Mouse (Mus musculus): ENCODE measurements around the gene Gcc1. TPM values are rescaled to one million over a fixed set of nuclear protein-coding genes. Genes with fewer than 3 reads are reported as not detected.

Gcc1 gene
- polyA plus RNA-seq, 1 experiment from 2014 or later, result 8.8 TPM

DNA sequence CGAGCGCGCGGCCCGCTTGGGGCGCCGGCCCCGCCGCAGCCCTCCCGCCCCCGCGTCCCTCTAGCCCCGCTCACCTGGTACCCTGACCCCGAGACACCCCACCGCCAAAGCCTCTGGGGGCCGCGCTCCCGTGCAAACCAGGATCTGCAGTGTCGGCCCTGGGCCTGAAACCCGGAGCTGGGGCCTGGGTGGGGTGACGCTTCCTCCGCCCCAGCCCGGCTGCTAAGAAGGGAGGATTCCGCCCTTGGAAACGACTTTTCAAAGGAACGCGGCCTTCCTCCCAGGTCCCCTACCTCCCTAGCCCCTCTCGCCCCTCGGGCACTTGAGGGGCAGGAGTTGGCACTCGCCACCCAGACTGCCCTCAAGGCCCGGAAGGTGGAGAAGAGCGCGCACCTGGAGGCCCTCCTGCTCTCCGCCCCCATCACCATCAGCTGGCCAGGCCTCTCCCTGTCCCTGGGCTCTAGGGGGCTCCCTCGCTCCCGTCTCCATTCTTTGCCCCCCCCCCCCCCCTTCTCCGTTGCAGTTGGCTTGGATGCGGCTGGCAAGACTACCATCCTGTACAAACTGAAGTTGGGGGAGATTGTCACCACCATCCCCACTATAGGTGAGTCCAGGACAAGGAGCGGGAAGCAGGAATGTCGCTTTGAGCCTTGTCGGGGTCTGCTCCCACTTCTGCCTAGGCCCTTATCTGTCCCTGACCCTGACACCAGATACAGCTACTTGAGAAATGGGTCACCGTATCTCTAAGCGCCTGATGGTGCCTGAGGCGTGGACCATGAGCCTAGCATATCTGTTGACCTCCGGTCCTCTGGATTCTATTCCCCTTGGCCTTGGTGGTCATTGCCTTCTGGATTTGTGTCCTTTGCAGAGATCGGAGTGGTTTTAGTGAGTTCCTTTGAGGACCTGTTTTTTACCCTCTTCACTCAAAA is 4.2 kb downstream of the Gcc1 start:
- peak overlapping the region; percentile 60 for H3K27ac ChIP-seq (ENCODE audit: low read depth, low read length)
- peak overlapping the region; percentile 72 for H3K4me2 ChIP-seq (ENCODE audit: low read depth)
- H3K9me3 ChIP-seq (ENCODE audit: control insufficient read depth, low read length), result no peaks in the 10 kb centered on the region
- H3K9ac ChIP-seq (ENCODE audit: low read length), result peak overlapping the region; percentile 89
- WGBS, result 14% methylated on average over 35 of the region's 46 CpGs
- DNase-seq (ENCODE audit: low spot score), result peak; percentile 54
- H3K4me3 ChIP-seq (ENCODE audit: low read depth, low read length), result peak overlapping the region; percentile 91
- H3K27me3 ChIP-seq (ENCODE audit: control insufficient read depth, insufficient read depth, low read length), result no peaks in the 10 kb centered on the region
- H3K36me3 ChIP-seq (ENCODE audit: control insufficient read depth, insufficient read depth, low read length), result peaks cover 1% of the 10 kb centered on the region
- ATAC-seq (ENCODE audit: insufficient read depth, low FRiP score, low TSS enrichment), result peak; percentile 40
- peaks cover 16% of the 10 kb centered on the region for H3K4me1 ChIP-seq (ENCODE audit: control insufficient read depth, insufficient read depth, low read length)

DNA sequence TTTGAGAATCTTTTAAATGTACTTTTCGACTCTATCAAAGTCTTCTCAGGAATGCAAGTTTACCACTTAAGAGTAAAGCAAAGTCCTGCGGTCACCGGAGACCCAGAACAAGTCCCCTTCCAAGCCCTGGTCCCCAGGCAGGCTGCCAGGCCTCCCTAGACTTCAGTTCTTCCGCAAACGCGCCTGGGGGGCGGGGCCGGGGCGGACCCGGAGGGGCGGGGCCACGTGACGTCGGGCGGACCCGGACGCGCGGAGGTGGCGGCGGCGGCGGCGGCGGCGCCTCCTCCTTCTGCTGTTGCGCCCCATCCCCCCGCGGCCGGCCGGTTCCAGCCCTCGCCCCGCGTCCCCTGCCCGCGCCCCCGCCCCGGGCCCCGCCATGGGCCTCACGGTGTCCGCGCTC is 4.9 kb downstream of the Gcc1 start, which contains the start of gene Arf5:
Arf5 (plus strand) TSS at position 248 of the 400 bp plus-strand sequence.
- Histone ChIP-seq H3K4me1 (ENCODE audit: control insufficient read depth, insufficient read depth, low read length) (peaks cover 16% of the 10 kb centered on the region), H3K27ac (ENCODE audit: low read depth, low read length) (peak within 1 kb of the TSS; percentile 60), H3K4me2 (ENCODE audit: low read depth) (peak within 1 kb of the TSS; percentile 72), H3K4me3 (ENCODE audit: low read depth, low read length) (peak within 1 kb of the TSS; percentile 91), H3K36me3 (ENCODE audit: control insufficient read depth, insufficient read depth, low read length) (peaks cover 5% of the 10 kb centered on the region), H3K27me3 (ENCODE audit: control insufficient read depth, insufficient read depth, low read length) (no peaks in the 10 kb centered on the region), H3K9me3 (ENCODE audit: control insufficient read depth, low read length) (no peaks in the 10 kb centered on the region), H3K9ac (ENCODE audit: low read length) (peak within 1 kb of the TSS; percentile 89)
- WGBS, result 2% methylated on average over 20 of the region's 42 CpGs
- DNase-seq (ENCODE audit: low spot score) (peak; percentile 91), ATAC-seq (ENCODE audit: insufficient read depth, low FRiP score, low TSS enrichment) (peak; percentile 76)

DNA sequence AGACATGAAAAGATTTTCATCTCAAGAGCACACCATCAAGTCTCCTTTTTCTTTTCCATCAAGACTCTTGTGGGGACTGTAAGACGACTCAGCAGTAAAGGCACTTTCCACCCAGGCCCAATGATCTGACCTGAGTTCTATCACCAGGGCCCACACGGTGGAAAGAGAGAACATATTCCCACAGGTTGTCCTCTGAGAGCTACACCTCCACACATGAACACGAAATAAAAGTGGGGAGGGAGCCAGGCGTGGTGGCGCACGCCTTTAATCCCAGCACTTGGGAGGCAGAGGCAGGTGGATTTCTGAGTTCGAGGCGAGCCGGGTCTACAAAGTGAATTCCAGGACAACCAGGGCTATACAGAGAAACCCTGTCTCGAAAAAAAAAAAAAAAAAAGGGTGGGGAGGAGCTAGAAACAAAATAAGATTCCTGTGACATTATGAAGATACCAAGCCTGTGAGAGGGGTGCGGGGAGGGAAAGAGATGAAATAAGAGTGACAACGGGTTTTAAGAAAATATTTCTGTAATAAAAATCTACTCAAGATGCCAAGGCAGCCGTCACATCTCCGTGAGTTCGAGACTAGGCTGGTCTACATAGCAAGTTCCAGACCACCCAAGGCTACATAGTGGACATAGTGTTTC is 5.4 kb downstream of the Gcc1 start:
- Histone ChIP-seq H3K4me3 (ENCODE audit: low read depth, low read length) (peak overlapping the region; percentile 91), H3K4me1 (ENCODE audit: control insufficient read depth, insufficient read depth, low read length) (peaks cover 16% of the 10 kb centered on the region), H3K36me3 (ENCODE audit: control insufficient read depth, insufficient read depth, low read length) (peaks cover 9% of the 10 kb centered on the region), H3K27ac (ENCODE audit: low read depth, low read length) (no peak overlapping the region), H3K27me3 (ENCODE audit: control insufficient read depth, insufficient read depth, low read length) (no peaks in the 10 kb centered on the region), H3K4me2 (ENCODE audit: low read depth) (peak overlapping the region; percentile 72; the same call in 1 of the 2 replicates), H3K9ac (ENCODE audit: low read length) (no peak overlapping the region), H3K9me3 (ENCODE audit: control insufficient read depth, low read length) (no peaks in the 10 kb centered on the region)
- DNase-seq (ENCODE audit: low spot score) (no peak), ATAC-seq (ENCODE audit: insufficient read depth, low FRiP score, low TSS enrichment) (peak; percentile 7; the same call in 1 of the 2 replicates)
- 75% methylated on average over 15 of the region's 15 CpGs for WGBS

DNA sequence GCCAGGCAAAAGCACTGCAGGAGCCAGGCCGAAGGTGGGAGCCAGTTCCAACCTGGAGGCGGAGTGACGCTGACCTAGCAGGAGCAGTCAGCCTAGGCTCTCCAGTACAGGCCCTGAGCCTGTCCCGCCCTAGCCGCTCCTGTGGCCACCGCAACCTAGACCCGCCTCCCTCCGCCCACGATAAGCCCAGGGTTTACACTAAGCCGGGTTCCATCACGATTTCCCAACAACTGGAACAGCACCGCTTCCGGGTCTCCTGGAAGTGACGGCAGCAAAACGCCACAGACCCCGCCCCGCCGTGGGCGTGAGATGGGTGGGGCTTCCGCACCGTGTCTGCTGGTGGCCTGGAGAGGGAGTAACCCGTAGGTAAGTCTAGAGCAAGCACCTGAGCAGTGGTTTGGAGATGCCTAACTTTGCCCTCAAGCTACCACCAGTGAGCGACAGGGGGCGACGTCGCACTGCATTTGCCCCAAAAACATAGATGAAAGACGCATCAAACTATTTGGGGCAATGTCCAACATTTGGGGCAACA is 6.7 kb downstream of the Gcc1 start:
- DNase-seq (ENCODE audit: low spot score) (peak; percentile 92), ATAC-seq (ENCODE audit: insufficient read depth, low FRiP score, low TSS enrichment) (peak; percentile 75)
- no peaks in the 10 kb centered on the region for H3K9me3 ChIP-seq (ENCODE audit: control insufficient read depth, low read length)
- H3K27ac ChIP-seq (ENCODE audit: low read depth, low read length), result no peak overlapping the region
- WGBS, result 0% methylated on average over 27 of the region's 27 CpGs
- H3K9ac ChIP-seq (ENCODE audit: low read length), result peak overlapping the region; percentile 70
- peaks cover 16% of the 10 kb centered on the region for H3K4me1 ChIP-seq (ENCODE audit: control insufficient read depth, insufficient read depth, low read length)
- H3K36me3 ChIP-seq (ENCODE audit: control insufficient read depth, insufficient read depth, low read length), result peaks cover 9% of the 10 kb centered on the region
- peak overlapping the region; percentile 95 for H3K4me2 ChIP-seq (ENCODE audit: low read depth)
- no peaks in the 10 kb centered on the region for H3K27me3 ChIP-seq (ENCODE audit: control insufficient read depth, insufficient read depth, low read length)
- H3K4me3 ChIP-seq (ENCODE audit: low read depth, low read length), result peak overlapping the region; percentile 90

DNA sequence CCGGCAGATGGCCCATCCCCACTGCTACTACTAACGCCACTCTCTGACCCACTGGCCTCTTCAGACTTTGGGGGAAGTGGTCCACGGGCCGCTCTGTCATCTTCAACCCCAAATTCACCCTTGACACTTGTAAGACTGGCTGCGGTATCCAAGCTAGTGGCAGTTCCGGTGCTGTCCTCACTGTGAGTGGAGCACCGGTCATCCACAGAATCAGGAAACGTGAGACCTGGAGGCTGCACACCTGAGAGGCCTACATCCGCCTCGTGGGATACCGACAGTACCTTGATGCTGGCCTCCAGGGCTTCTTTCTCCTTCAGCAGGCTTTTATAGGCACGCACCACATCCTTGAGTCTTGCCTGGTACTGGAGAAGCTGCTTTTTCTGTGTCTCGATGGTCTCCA is 7.3 kb downstream of the Gcc1 start:
- H3K9ac ChIP-seq (ENCODE audit: low read length), result peak overlapping the region; percentile 70
- H3K9me3 ChIP-seq (ENCODE audit: control insufficient read depth, low read length), result no peaks in the 10 kb centered on the region
- ATAC-seq (ENCODE audit: insufficient read depth, low FRiP score, low TSS enrichment) (no peak), DNase-seq (ENCODE audit: low spot score) (no peak)
- H3K4me1 ChIP-seq (ENCODE audit: control insufficient read depth, insufficient read depth, low read length), result peaks cover 16% of the 10 kb centered on the region
- peak overlapping the region; percentile 90 for H3K4me3 ChIP-seq (ENCODE audit: low read depth, low read length)
- peak overlapping the region; percentile 95 for H3K4me2 ChIP-seq (ENCODE audit: low read depth)
- peaks cover 9% of the 10 kb centered on the region for H3K36me3 ChIP-seq (ENCODE audit: control insufficient read depth, insufficient read depth, low read length)
- WGBS, result 22% methylated on average over 13 of the region's 13 CpGs
- H3K27me3 ChIP-seq (ENCODE audit: control insufficient read depth, insufficient read depth, low read length), result no peaks in the 10 kb centered on the region
- H3K27ac ChIP-seq (ENCODE audit: low read depth, low read length), result no peak overlapping the region

DNA sequence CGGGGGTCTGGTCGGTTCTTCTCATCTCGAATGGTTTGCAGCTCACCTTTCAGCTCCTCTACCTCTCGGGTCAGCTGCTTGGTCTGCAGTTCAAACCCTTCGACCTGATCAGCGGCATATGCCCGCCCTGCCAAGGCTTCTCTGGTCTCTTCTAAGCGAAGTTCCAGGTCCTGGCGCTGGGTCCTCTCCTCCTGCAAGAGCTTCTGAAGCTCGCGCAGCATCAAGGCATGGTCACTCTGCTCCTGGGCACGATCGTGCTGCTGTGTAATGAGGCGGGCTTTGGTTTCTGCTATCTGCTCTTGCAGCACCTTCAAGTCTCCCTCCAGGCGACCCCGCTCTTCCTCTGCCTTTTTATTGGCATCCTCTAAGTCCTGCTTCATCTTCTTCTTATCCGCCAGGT is 7.8 kb downstream of the Gcc1 start:
- ATAC-seq (ENCODE audit: insufficient read depth, low FRiP score, low TSS enrichment), result no peak
- H3K36me3 ChIP-seq (ENCODE audit: control insufficient read depth, insufficient read depth, low read length), result peaks cover 9% of the 10 kb centered on the region
- peak overlapping the region; percentile 90; the same call in 1 of the 2 replicates for H3K4me3 ChIP-seq (ENCODE audit: low read depth, low read length)
- no peak for DNase-seq (ENCODE audit: low spot score)
- WGBS, result 85% methylated on average over 17 of the region's 17 CpGs
- H3K9me3 ChIP-seq (ENCODE audit: control insufficient read depth, low read length), result no peaks in the 10 kb centered on the region
- H3K4me1 ChIP-seq (ENCODE audit: control insufficient read depth, insufficient read depth, low read length), result peaks cover 16% of the 10 kb centered on the region
- no peak overlapping the region; the same call in 1 of the 2 replicates for H3K9ac ChIP-seq (ENCODE audit: low read length)
- no peaks in the 10 kb centered on the region for H3K27me3 ChIP-seq (ENCODE audit: control insufficient read depth, insufficient read depth, low read length)
- peak overlapping the region; percentile 95 for H3K4me2 ChIP-seq (ENCODE audit: low read depth)
- H3K27ac ChIP-seq (ENCODE audit: low read depth, low read length), result no peak overlapping the region

DNA sequence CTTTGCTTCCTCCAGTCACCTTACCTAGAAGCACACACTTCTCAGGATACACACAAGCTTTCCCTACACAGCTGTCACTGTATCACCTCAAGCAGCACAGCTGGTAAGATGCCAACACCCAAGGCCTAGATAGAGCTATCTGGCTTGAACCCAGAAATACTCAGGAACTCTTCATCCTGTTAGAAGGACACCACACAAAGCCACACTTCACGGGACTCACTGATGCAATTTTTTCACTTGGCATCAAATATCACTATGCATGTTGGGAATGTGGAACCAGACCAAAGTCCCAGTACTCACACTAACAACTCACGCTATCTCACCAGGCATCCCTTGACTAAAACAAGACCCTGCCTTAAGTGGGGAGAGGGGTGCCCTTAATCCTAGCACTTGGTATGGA is 8.5 kb downstream of the Gcc1 start:
- Histone ChIP-seq H3K4me1 (ENCODE audit: control insufficient read depth, insufficient read depth, low read length) (peaks cover 16% of the 10 kb centered on the region), H3K36me3 (ENCODE audit: control insufficient read depth, insufficient read depth, low read length) (peaks cover 9% of the 10 kb centered on the region), H3K9me3 (ENCODE audit: control insufficient read depth, low read length) (no peaks in the 10 kb centered on the region), H3K27ac (ENCODE audit: low read depth, low read length) (no peak overlapping the region), H3K27me3 (ENCODE audit: control insufficient read depth, insufficient read depth, low read length) (no peaks in the 10 kb centered on the region), H3K4me3 (ENCODE audit: low read depth, low read length) (no peak overlapping the region), H3K9ac (ENCODE audit: low read length) (no peak overlapping the region), H3K4me2 (ENCODE audit: low read depth) (no peak overlapping the region)
- DNase-seq (ENCODE audit: low spot score) (no peak), ATAC-seq (ENCODE audit: insufficient read depth, low FRiP score, low TSS enrichment) (no peak)
- 82% methylated on average over 2 of the region's 2 CpGs for WGBS

DNA sequence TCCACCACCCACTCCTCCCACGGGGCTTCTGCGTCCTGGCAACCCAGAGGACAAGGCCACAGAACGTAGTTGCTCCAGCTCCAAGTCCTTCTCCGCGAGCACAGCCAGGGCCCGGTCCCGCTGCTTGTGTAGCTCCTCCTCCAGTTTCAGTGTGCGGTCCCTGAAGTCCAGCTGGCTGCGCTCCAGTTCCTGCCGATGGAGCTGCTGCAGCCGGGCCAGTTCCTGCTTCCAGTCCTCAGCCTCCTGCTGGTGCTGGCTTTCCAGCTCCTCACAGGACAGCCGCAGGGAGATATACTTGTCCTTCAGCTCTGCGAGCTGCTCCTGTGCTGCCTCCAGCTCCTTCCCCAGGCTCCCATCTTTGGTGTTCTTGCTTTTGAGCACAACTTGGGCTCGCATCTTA is 9.7 kb downstream of the Gcc1 start:
- H3K36me3 ChIP-seq (ENCODE audit: control insufficient read depth, insufficient read depth, low read length), result peaks cover 9% of the 10 kb centered on the region
- ATAC-seq (ENCODE audit: insufficient read depth, low FRiP score, low TSS enrichment), result no peak

More for the DNA sequence above, 9.7 kb downstream of the Gcc1 start:
- no peak for DNase-seq (ENCODE audit: low spot score)
- no peak overlapping the region for H3K4me2 ChIP-seq (ENCODE audit: low read depth)
- no peaks in the 10 kb centered on the region for H3K9me3 ChIP-seq (ENCODE audit: control insufficient read depth, low read length)
- no peak overlapping the region for H3K4me3 ChIP-seq (ENCODE audit: low read depth, low read length)
- WGBS, result 92% methylated on average over 14 of the region's 14 CpGs
- no peak overlapping the region for H3K9ac ChIP-seq (ENCODE audit: low read length)
- H3K27me3 ChIP-seq (ENCODE audit: control insufficient read depth, insufficient read depth, low read length), result no peaks in the 10 kb centered on the region
- H3K4me1 ChIP-seq (ENCODE audit: control insufficient read depth, insufficient read depth, low read length), result peaks cover 16% of the 10 kb centered on the region
- H3K27ac ChIP-seq (ENCODE audit: low read depth, low read length), result no peak overlapping the region

Data from neural tube, embryonic 11.5 days (tissue).